In genomic region chr16:92632115-92632763, GRCm38 (mm10) we compare ENCODE assay signal across 12 mouse cellular contexts.
A peak's percentile ranks its signal among the peaks of the same experiment; 100 is the strongest.
DNase-seq lines count a peak whose midpoint lies in the region; ATAC-seq lines count a peak whose summit lies in the region.
"Had no signal": no experiment of that assay in that cellular context is flagged by ENCODE, and none has a peak within 500 bp of the region (broad histone marks: within the 10 kb centered on the region; RNA-seq: fewer than 3 reads in every experiment).

No protein-coding gene starts in this region.

- no peak overlapping the region for H3K27ac ChIP-seq in kidney, embryonic 14.5 days (ENCODE audit: low read depth, low read length)
- peak overlapping the region; percentile 16 for H3K27ac ChIP-seq in embryonic facial prominence, embryonic 14.5 days (replicated peaks; ENCODE audit: low read depth, low read length)
- no peak overlapping the region for H3K27ac ChIP-seq in hindbrain, embryonic 12.5 days

- no peaks in the 10 kb centered on the region for H3K36me3 ChIP-seq in kidney, embryonic 14.5 days (ENCODE audit: control insufficient read depth, insufficient read depth, low read length)
- H3K36me3 ChIP-seq in embryonic facial prominence, embryonic 14.5 days (ENCODE audit: control insufficient read depth, insufficient read depth, low read length) = peaks cover 12% of the 10 kb centered on the region; the same call in 1 of the 2 replicates
- H3K36me3 ChIP-seq in hindbrain, embryonic 12.5 days = no peaks in the 10 kb centered on the region

- H3K4me1 ChIP-seq in kidney, embryonic 14.5 days (ENCODE audit: control insufficient read depth, insufficient read depth, low read length) = peaks cover 14% of the 10 kb centered on the region
- peaks cover 8% of the 10 kb centered on the region; the same call in 1 of the 2 replicates for H3K4me1 ChIP-seq in embryonic facial prominence, embryonic 14.5 days (ENCODE audit: control insufficient read depth, insufficient read depth, low read length)
- peaks cover 30% of the 10 kb centered on the region for H3K4me1 ChIP-seq in hindbrain, embryonic 12.5 days

- DNase-seq in kidney, adult 18-20 months = no peak
- peak; percentile 45 for DNase-seq in embryonic facial prominence, embryonic 14.5 days (ENCODE audit: low spot score)
- DNase-seq in lung, postnatal 4 days = peak; percentile 42 to 75
- DNase-seq in layer of hippocampus, postnatal 10 days (ENCODE audit: low spot score in 2 of 2) = no peak
- DNase-seq in layer of hippocampus, postnatal 36 days = no peak
- no peak for DNase-seq in adrenal gland, postnatal 14 days
- DNase-seq: cerebellum, adult 9-11 months; gastrocnemius, postnatal 14 days; thymus, adult 2 months had no signal

- peak overlapping the region; percentile 27; the same call in 1 of the 2 replicates for H3K4me2 ChIP-seq in kidney, embryonic 14.5 days (replicated peaks; ENCODE audit: low read depth, low read length)
- H3K4me2 ChIP-seq in embryonic facial prominence, embryonic 14.5 days (ENCODE audit: low read depth, low read length) = no peak overlapping the region
- H3K4me2 ChIP-seq in hindbrain, embryonic 12.5 days (replicated peaks) = peak overlapping the region; percentile 6; the same call in 1 of the 2 replicates

- no peak overlapping the region for H3K9ac ChIP-seq in kidney, embryonic 14.5 days (ENCODE audit: low read depth, low read length)
- no peak overlapping the region for H3K9ac ChIP-seq in embryonic facial prominence, embryonic 14.5 days (ENCODE audit: low read depth, low read length)
- 0 out of 2 replicates have a peak overlapping the region, but pooled peaks have one; percentile 32 for H3K9ac ChIP-seq in hindbrain, embryonic 12.5 days

- ATAC-seq in kidney, embryonic 14.5 days (ENCODE audit: low FRiP score, low TSS enrichment) = peak; percentile 56
- ATAC-seq in embryonic facial prominence, embryonic 14.5 days (ENCODE audit: low read depth) = peak; percentile 62
- ATAC-seq in hindbrain, embryonic 12.5 days (ENCODE audit: low FRiP score) = no peak
- ATAC-seq: CD4-positive, CD25-positive, alpha-beta regulatory T cell, adult 4 months had no signal

- H3K27me3 ChIP-seq in kidney, embryonic 14.5 days (ENCODE audit: control insufficient read depth, insufficient read depth, low read length) = no peaks in the 10 kb centered on the region; the same call in 1 of the 2 replicates
- H3K27me3 ChIP-seq in embryonic facial prominence, embryonic 14.5 days (replicated peaks; ENCODE audit: control insufficient read depth, insufficient read depth, low read length) = no peaks in the 10 kb centered on the region
- 0 out of 2 replicates have a peak, but pooled peaks cover 3% of the 10 kb centered on the region for H3K27me3 ChIP-seq in hindbrain, embryonic 12.5 days

- no peaks in the 10 kb centered on the region for H3K9me3 ChIP-seq in kidney, embryonic 14.5 days (ENCODE audit: control insufficient read depth, low read length)
- no peaks in the 10 kb centered on the region for H3K9me3 ChIP-seq in embryonic facial prominence, embryonic 14.5 days (ENCODE audit: control insufficient read depth, low read length)
- H3K9me3 ChIP-seq in hindbrain, embryonic 12.5 days (replicated peaks) = no peaks in the 10 kb centered on the region

- 9% methylated on average over 11 of the region's 11 CpGs for WGBS in kidney, embryonic 14.5 days
- WGBS in embryonic facial prominence, embryonic 14.5 days = 15% methylated on average over 11 of the region's 11 CpGs
- WGBS in hindbrain, embryonic 12.5 days = 17% methylated on average over 11 of the region's 11 CpGs

- no peak overlapping the region for H3K4me3 ChIP-seq in kidney, embryonic 14.5 days (ENCODE audit: low read length)
- no peak overlapping the region for H3K4me3 ChIP-seq in embryonic facial prominence, embryonic 14.5 days (ENCODE audit: low read depth, low read length)
- no peak overlapping the region for H3K4me3 ChIP-seq in hindbrain, embryonic 12.5 days

Comparison
In these comparisons a context has a peak if more than half of its experiments do, and no peak if none do; other contexts are left out.
1. DNase-seq: peak in embryonic facial prominence, embryonic 14.5 days (single experiment) and lung, postnatal 4 days (2 of 2); none in kidney, adult 18-20 months (single experiment), layer of hippocampus, postnatal 10 days (0 of 2), layer of hippocampus, postnatal 36 days (0 of 2) and adrenal gland, postnatal 14 days (single experiment).